Mouse (Mus musculus): ENCODE data around the gene Gpr1. TPM values are rescaled to one million over a fixed set of nuclear protein-coding genes. Genes with fewer than 3 reads are reported as not detected.

Gene Gpr1
- not detected for polyA plus RNA-seq (2017; shearing (Covaris generic))

GRCm38 (mm10) chr1:63214271-63214558 is at the start of gene Gpr1:
TSS of gene Gpr1 (minus strand) at chr1:63214543.

GRCm38 (mm10) chr1:63176604-63177421 is 37.5 kb downstream of the Gpr1 start, which contains the start of the genes Eef1b2 and Ndufs1:
TSS of gene Eef1b2 (plus strand) at chr1:63176825.
TSS of gene Ndufs1 (minus strand) at chr1:63176833.

Other genes with a start within 250 kb of the Gpr1 start
- 24.2 TPM for gene Ino80d, start 99.9 kb downstream of the Gpr1 start, polyA plus RNA-seq (2017; shearing (Covaris generic))
- gene Eef1b2, start 37.7 kb downstream of the Gpr1 start, polyA plus RNA-seq (2017; shearing (Covaris generic)), result 409 TPM
- gene Ndufs1, start 37.7 kb downstream of the Gpr1 start, polyA plus RNA-seq (2017; shearing (Covaris generic)), result 66.4 TPM
- 3.0 TPM for gene Zdbf2, start 58.7 kb upstream of the Gpr1 start, polyA plus RNA-seq (2017; shearing (Covaris generic))
- not detected for gene Adam23, start 231.3 kb upstream of the Gpr1 start, polyA plus RNA-seq (2017; shearing (Covaris generic))

Data from effector memory CD4-positive, alpha-beta T cell, adult 5 months (primary cell).